Mouse (Mus musculus) stomach, embryonic 16.5 days (tissue): ENCODE data around the gene Wdr54. TPM values are rescaled to one million over a fixed set of nuclear protein-coding genes. Genes with fewer than 3 reads are reported as not detected.

ENCODE experiments used
- ATAC-seq: fragments of 200-750 bp; cut with Nextera tagmentation; 2 replicates; pipeline ENCODE4 v1.8.0; 2017; ENCODE audit warnings: moderate number of reproducible peaks, moderate TSS enrichment; ENCODE audit not compliant: insufficient read depth, low FRiP score
- H3K27ac ChIP-seq: fragments of 300-500 bp; sonication (generic); 2 replicates; pipeline ENCODE4 v1.5.1; 2014; ENCODE audit warnings: low read length
- H3K27me3 ChIP-seq: fragments of 300-500 bp; sonication (generic); 2 replicates; pipeline ENCODE4 v1.6.1; 2014; ENCODE audit warnings: low read length, control low read depth, mixed read lengths; ENCODE audit not compliant: control insufficient read depth, insufficient read depth
- H3K36me3 ChIP-seq: fragments of 300-500 bp; sonication (generic); 2 replicates; pipeline ENCODE4 v1.6.1; 2014; ENCODE audit warnings: low read length; ENCODE audit not compliant: control insufficient read depth, insufficient read depth
- H3K4me1 ChIP-seq: fragments of 300-500 bp; sonication (generic); 2 replicates; pipeline ENCODE4 v1.6.1; 2014; ENCODE audit warnings: low read length, control low read depth, mixed read lengths; ENCODE audit not compliant: control insufficient read depth, insufficient read depth
- H3K4me2 ChIP-seq: fragments of 300-500 bp; sonication (generic); 2 replicates; pipeline ENCODE4 v1.6.1; 2014; ENCODE audit warnings: low read depth, low read length, mixed read lengths
- H3K4me3 ChIP-seq: fragments of 300-500 bp; sonication (generic); replicated peaks from 2 replicates; pipeline ENCODE4 v1.5.1; 2014; ENCODE audit warnings: mild to moderate bottlenecking, low read length
- H3K9ac ChIP-seq: fragments of 300-500 bp; sonication (generic); 2 replicates; pipeline ENCODE4 v1.6.1; 2014; ENCODE audit warnings: low read length
- H3K9me3 ChIP-seq: fragments of 300-500 bp; sonication (generic); replicated peaks from 2 replicates; pipeline ENCODE4 v1.6.1; 2016; ENCODE audit warnings: low read length, control low read depth; ENCODE audit not compliant: control insufficient read depth
- WGBS: fragments of 180-500 bp; shearing (Covaris S2); extraction: QIAGEN DNeasy Blood & Tissue Kit; methylation state at CpG from one replicate; pipeline ENCODE4 v1.1.7; 2014; 5-methylcytosine and 5-hydroxymethylcytosine counted together
- polyA plus RNA-seq: library from polyadenylated mRNA; unstranded; fragments of >200 nt; fragmentation: Nextera tagmentation; extraction: Ambion mirVana; gene quantifications from 2 replicates; pipeline ENCODE4 v1.2.1, GENCODE M21; 2015

Gene Wdr54
- polyA plus RNA-seq, 1 experiment from 2014 or later = 4.1 TPM

GRCm38 (mm10) chr6:83104158-83104557, 52.0 kb downstream of the Wdr54 start:
- Histone ChIP-seq H3K4me3 (no peak overlapping the region), H3K27ac (no peak overlapping the region), H3K36me3 (no peaks in the 10 kb centered on the region), H3K4me2 (no peak overlapping the region), H3K27me3 (no peaks in the 10 kb centered on the region), H3K4me1 (peaks cover 25% of the 10 kb centered on the region), H3K9ac (no peak overlapping the region), H3K9me3 (no peaks in the 10 kb centered on the region)
- no peak for ATAC-seq
- 85% methylated on average over 4 of the region's 4 CpGs for WGBS

- no peak overlapping the region for H3K4me3 ChIP-seq
- peak overlapping the region; percentile 75 for H3K9ac ChIP-seq
Observed at GRCm38 (mm10) chr6:83103130-83103650, 53.0 kb downstream of the Wdr54 start.

GRCm38 (mm10) chr6:83101688-83102556, 54.3 kb downstream of the Wdr54 start:
- Histone ChIP-seq H3K4me2 (peak overlapping the region; percentile 98), H3K9me3 (no peaks in the 10 kb centered on the region), H3K27ac (peak overlapping the region; percentile 75), H3K4me1 (peaks cover 14% of the 10 kb centered on the region), H3K36me3 (no peaks in the 10 kb centered on the region), H3K4me3 (peak overlapping the region; percentile 58), H3K9ac (peak overlapping the region; percentile 75), H3K27me3 (no peaks in the 10 kb centered on the region)
- 0% methylated on average over 74 of the region's 74 CpGs for WGBS
- ATAC-seq = peak; percentile 77

More at GRCm38 (mm10) chr6:83103130-83103650, 53.0 kb downstream of the Wdr54 start:
- ATAC-seq = no peak
- H3K36me3 ChIP-seq = no peaks in the 10 kb centered on the region
- no peaks in the 10 kb centered on the region for H3K27me3 ChIP-seq
- peaks cover 21% of the 10 kb centered on the region for H3K4me1 ChIP-seq
- no peaks in the 10 kb centered on the region for H3K9me3 ChIP-seq
- no peak overlapping the region for H3K27ac ChIP-seq
- peak overlapping the region; percentile 98; the same call in 1 of the 2 replicates for H3K4me2 ChIP-seq
- WGBS = 50% methylated on average over 11 of the region's 11 CpGs

GRCm38 (mm10) chr6:83101316-83101687, 54.9 kb downstream of the Wdr54 start, which contains the start of the genes Ccdc142 and Gm42688:
TSS of gene Ccdc142 (plus strand) at chr6:83101601.
TSS of gene Gm42688 (plus strand) at chr6:83101617.
- peak; percentile 89 for ATAC-seq
- Histone ChIP-seq H3K4me3 (peak within 1 kb of the TSS; percentile 58), H3K4me2 (peak within 1 kb of the TSS; percentile 98), H3K4me1 (peaks cover 14% of the 10 kb centered on the region), H3K36me3 (no peaks in the 10 kb centered on the region), H3K9me3 (no peaks in the 10 kb centered on the region), H3K9ac (peak within 1 kb of the TSS; percentile 75), H3K27ac (peak within 1 kb of the TSS; percentile 75), H3K27me3 (no peaks in the 10 kb centered on the region)
- under 1% methylated on average over 25 of the region's 25 CpGs for WGBS

Other genes with a start within 250 kb of the Wdr54 start
- gene Sema4f, start 216.6 kb downstream of the Wdr54 start, polyA plus RNA-seq = 1.4 and 1.5 TPM in 2 replicates
- gene M1ap, start 209.5 kb downstream of the Wdr54 start, polyA plus RNA-seq = 0.26 and 1.0 TPM in 2 replicates
- 10.5 and 11.3 TPM in 2 replicates for gene Dok1, start 122.9 kb downstream of the Wdr54 start, polyA plus RNA-seq
- 19.4 and 19.5 TPM in 2 replicates for gene Loxl3, start 122.2 kb downstream of the Wdr54 start, polyA plus RNA-seq
- 228 and 235 TPM in 2 replicates for gene Aup1, start 101.9 kb downstream of the Wdr54 start, polyA plus RNA-seq
- gene Htra2, start 101.1 kb downstream of the Wdr54 start, polyA plus RNA-seq = 66.5 and 72.3 TPM in 2 replicates
- 6.0 and 6.4 TPM in 2 replicates for gene Dqx1, start 98.6 kb downstream of the Wdr54 start, polyA plus RNA-seq
- 1.8 and 3.4 TPM in 2 replicates for gene Tlx2, start 86.1 kb downstream of the Wdr54 start, polyA plus RNA-seq
- 25.1 and 28.8 TPM in 2 replicates for gene Pcgf1, start 78.5 kb downstream of the Wdr54 start, polyA plus RNA-seq
- gene Lbx2, start 70.0 kb downstream of the Wdr54 start, polyA plus RNA-seq = 0.58 and 0.65 TPM in 2 replicates
- 1.2 and 1.5 TPM in 2 replicates for gene Ccdc142, start 54.8 kb downstream of the Wdr54 start, polyA plus RNA-seq
- 1.8 TPM in 2 replicates for gene Gm42688, start 54.8 kb downstream of the Wdr54 start, polyA plus RNA-seq
- gene Mrpl53, start 47.4 kb downstream of the Wdr54 start, polyA plus RNA-seq = 115 and 123 TPM in 2 replicates
- gene Mogs, start 40.9 kb downstream of the Wdr54 start, polyA plus RNA-seq = 8.3 TPM in 2 replicates
- gene Wbp1, start 34.8 kb downstream of the Wdr54 start, polyA plus RNA-seq = 87.9 and 93.8 TPM in 2 replicates
- 7.9 and 8.4 TPM in 2 replicates for gene Ino80b, start 31.0 kb downstream of the Wdr54 start, polyA plus RNA-seq
- 39.7 and 42.8 TPM in 2 replicates for gene Rtkn, start 20.9 kb downstream of the Wdr54 start, polyA plus RNA-seq
- gene 1700003E16Rik, start within 50 bp of the Wdr54 start, polyA plus RNA-seq = 2.1 and 2.2 TPM in 2 replicates
- gene Dctn1, start 9.5 kb upstream of the Wdr54 start, polyA plus RNA-seq = 73.7 and 74.1 TPM in 2 replicates
- gene Slc4a5, start 63.4 kb upstream of the Wdr54 start, polyA plus RNA-seq = 0.30 and 0.60 TPM in 2 replicates
- gene Mthfd2, start 169.5 kb upstream of the Wdr54 start, polyA plus RNA-seq = 29.6 and 35.2 TPM in 2 replicates
- gene Mob1a, start 169.6 kb upstream of the Wdr54 start, polyA plus RNA-seq = 67.6 and 67.9 TPM in 2 replicates
- 121 and 145 TPM in 2 replicates for gene Bola3, start 192.8 kb upstream of the Wdr54 start, polyA plus RNA-seq